Mouse (Mus musculus): ENCODE data around the gene Dhcr7.

Dhcr7 gene

DNA sequence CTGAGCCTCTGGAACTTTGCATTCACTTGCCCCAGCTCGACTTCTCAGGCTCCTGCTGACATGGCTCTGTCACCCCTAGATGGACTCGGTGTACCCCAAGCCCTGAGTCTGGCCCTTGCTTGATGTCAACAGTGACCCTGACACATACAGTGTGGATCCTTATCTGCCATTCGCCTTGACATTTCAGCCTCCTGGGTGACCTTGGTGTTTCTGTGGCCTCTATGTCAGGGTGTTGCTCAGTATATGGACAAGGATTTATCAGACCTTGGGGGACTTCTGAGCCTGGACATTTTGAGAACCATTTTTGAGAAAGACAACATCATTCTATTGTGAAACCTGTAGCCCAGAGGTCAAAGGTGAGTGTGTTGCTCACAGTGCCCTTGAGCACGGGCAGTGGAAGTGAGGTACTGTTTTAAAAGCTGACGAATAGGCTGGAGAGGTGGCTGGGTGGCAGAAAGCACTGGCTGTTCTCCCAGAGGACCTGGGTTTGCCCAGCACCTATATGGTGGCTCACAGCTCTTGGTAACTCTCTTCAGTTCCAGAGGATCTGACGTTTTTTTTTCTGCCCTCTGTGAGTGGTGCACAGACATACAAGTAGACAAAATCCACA lies 10.7 kb downstream of the Dhcr7 start:
- DNase-seq (ENCODE audit: low spot score in 2 of 2): no peak

GRCm38 (mm10) chr7:143834316-143834715 lies 11.4 kb downstream of the Dhcr7 start:
- DNase-seq (ENCODE audit: low spot score in 2 of 2): no peak

DNA sequence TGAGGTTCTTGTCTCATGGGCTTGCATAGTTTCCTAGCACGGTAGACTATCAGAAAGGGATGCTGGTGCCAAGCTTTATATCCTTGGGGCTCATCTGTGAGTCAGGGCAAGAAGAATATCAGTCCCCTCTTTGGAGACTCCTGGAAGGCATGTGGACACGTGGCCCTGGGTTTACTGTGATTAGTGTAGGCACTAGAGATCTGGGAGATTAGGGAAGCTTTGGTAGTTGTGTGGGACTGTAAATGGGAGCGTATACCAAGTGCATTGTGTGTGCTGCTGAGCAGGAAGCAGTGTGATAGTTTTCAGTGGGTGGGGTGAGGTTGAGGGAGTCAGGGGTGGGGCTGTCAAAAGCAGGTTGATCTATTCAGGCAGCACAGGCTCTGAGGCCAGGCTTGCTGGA lies 12.0 kb downstream of the Dhcr7 start:
- DNase-seq (ENCODE audit: low spot score in 2 of 2): no peak

- DNase-seq (ENCODE audit: low spot score in 2 of 2): no peak
Observed at GRCm38 (mm10) chr7:143837705-143838358, 14.9 kb downstream of the Dhcr7 start.

DNA sequence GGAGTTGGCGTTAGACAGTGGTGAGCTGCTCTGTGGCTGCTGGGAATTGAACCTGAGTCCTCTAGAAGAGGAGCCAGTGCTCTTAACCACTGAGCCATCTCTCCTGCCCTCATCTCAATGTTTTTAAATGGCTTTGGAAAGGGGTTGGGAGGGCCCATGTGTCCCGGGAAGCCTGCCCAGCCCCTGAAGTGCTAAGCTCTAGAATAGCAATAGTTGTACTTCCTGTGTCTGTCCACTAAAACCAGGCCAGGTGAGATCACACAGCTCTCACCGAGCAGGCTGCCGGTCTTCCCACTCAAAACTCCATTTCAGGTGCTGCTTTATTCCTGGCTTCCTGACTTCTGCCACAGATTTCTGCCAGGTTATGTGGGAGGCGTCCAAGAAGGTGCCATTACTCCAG lies 17.2 kb downstream of the Dhcr7 start:
- no peak for DNase-seq (ENCODE audit: low spot score in 2 of 2)

DNA sequence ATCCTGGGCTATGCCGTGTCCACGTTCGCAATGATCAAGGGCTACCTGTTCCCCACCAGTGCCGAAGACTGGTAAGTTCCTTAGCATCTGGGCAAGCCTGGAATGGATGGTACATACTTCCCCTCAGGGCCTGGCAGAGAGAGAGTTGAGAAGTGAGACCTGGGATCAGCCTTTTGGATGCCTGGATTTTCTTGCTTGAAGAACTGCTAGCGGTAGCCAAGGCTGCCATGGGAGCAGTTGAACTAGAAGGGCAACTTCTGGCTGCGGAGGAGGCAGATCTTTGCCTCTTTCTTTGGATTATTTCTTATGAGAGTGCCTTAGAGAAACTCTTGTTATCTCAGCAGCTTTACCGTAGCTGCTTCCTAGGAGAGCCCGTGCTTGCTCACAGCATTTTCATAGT lies 18.4 kb downstream of the Dhcr7 start:
- DNase-seq (ENCODE audit: low spot score in 2 of 2): no peak

GRCm38 (mm10) chr7:143848127-143848767 lies 25.3 kb downstream of the Dhcr7 start:
- DNase-seq (ENCODE audit: low spot score in 2 of 2): no peak

DNA sequence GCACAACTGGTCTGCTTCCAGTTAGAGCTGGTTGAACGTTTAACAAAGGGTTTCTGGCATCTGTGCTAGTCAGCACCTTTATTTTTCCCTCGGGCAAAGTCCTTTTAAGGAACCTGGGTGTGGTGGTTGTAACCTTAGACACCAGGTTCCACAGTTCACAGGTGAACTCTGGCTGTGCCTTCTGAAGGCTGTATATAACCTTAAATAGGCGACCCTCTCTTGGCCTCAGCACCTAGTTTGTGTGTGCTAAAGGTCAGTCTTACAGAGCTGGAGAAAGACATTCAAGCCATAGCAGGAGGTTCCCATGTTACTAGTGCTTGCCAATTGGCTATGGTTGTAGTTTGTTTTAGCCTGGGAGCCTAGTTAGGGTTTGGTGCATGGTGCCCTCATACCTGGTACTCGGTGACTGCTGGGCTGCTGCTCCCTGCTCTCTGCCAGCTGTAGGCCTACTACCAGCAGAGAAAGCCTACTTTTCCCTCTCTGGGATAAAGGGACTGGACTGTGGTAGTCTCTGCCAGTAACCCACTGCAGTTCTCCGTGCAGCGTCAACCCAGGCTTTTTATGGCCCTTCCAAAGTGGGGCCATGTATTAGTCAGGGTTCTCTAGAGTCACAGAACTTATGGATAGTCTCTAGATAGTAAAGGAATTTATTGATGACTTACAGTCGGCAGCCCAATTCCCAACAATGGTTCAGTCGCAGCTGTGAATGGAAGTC lies 26.0 kb downstream of the Dhcr7 start:
- no peak for DNase-seq (ENCODE audit: low spot score in 2 of 2)

DNA sequence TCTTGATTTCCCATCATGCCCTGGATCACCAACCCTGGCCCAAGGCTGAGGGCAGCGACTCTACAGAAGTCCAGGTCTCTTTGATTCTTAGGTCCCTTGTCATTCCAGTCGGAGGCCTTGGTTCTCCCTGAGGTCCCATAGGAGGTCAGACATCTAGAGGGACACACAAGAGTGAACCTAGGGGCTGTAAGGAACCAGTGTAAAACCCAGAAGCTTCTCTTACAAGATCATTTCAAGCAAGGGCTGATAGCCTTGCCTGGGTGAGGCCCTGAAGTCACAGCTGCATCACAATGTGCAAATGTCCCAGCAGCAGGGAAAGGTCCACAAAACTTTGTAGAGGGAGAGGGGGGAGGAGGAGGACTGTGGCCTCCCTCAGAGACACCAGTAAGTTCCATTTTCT lies 43.6 kb downstream of the Dhcr7 start, which contains the start of gene Gm498:
Gene Gm498, plus strand, starts transcription at position 301 of the 400 bp plus-strand sequence.
- no peak for DNase-seq (ENCODE audit: low spot score in 2 of 2)

DNA sequence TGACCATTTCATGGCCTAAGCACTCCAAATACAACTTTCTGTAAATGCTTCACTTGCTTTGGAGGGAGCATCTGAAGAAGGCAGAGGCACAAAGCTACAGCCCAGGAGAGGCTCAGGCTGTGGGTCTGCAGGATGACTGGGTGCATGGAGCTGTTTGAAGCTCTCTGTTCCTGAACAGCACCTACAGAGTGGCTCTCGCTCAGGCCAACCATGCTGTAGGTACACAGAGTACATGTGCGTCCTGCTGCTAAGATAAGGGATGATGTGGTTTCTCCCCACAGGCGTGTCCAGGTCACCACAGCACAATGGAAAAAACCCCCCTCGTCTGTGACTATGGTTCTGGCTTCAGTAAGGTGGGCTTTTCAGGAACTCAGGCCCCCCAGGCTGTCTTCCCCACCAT lies 45.9 kb downstream of the Dhcr7 start:
- no peak for DNase-seq (ENCODE audit: low spot score in 2 of 2)

DNA sequence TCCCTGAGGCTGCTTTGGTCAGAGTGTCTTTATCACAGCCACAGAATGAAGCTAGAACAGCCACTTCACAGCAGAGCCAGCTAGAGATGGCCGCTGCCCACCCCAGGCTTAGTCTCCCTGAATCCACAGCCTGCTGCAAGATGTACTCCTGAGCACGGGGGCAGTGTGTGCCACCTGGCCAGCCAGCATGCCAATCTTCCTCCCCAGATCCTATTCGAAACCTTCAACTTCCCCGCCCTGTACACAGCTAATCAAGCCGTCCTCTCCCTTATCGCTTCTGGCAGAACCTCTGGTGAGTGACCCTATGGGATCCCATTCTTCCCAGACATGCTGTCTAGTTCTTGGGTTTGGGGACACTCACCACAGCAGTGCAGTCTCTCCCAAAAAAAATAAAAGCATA lies 60.8 kb downstream of the Dhcr7 start:
- DNase-seq (ENCODE audit: low spot score in 2 of 2): no peak

GRCm38 (mm10) chr7:143891146-143891545 lies 68.2 kb downstream of the Dhcr7 start:
- DNase-seq (ENCODE audit: low spot score in 2 of 2): no peak

GRCm38 (mm10) chr7:143892361-143892760 lies 69.4 kb downstream of the Dhcr7 start:
- DNase-seq (ENCODE audit: low spot score in 2 of 2): no peak

Data from urinary bladder, adult 18-20 months (tissue).